Mouse (Mus musculus) midbrain, postnatal 0 days (tissue): ENCODE data around the gene Spats2. TPM values are rescaled to one million over a fixed set of nuclear protein-coding genes. Genes with fewer than 3 reads are reported as not detected.
A peak's percentile ranks its signal among the peaks of the same experiment; 100 is the strongest.

Source experiments
- ATAC-seq: fragments of 200-750 bp; cut with Nextera tagmentation; 2 replicates; pipeline ENCODE4 v1.8.0; 2017; ENCODE audit warnings: moderate number of reproducible peaks, mild to moderate bottlenecking, moderate TSS enrichment, moderate library complexity; ENCODE audit not compliant: low FRiP score
- DNase-seq: peaks from one replicate; pipeline ENCODE4 v3.0.0-alpha.2; 2015; ENCODE audit warnings: low spot score
- H3K27ac ChIP-seq: fragments of 300-500 bp; sonication (generic); 2 replicates; pipeline ENCODE4 v1.5.1; 2014; ENCODE audit warnings: low read depth, mild to moderate bottlenecking, low read length, mixed read lengths
- H3K27me3 ChIP-seq: fragments of 300-500 bp; sonication (generic); 2 replicates; pipeline ENCODE4 v1.6.1; 2014; ENCODE audit warnings: low read length, control low read depth, mixed read lengths; ENCODE audit not compliant: insufficient read depth
- H3K36me3 ChIP-seq: fragments of 300-500 bp; sonication (generic); 2 replicates; pipeline ENCODE4 v1.6.1; 2014; ENCODE audit warnings: low read length, control low read depth, mixed read lengths; ENCODE audit not compliant: insufficient read depth
- H3K4me1 ChIP-seq: fragments of 300-500 bp; sonication (generic); 2 replicates; pipeline ENCODE4 v1.6.1; 2014; ENCODE audit warnings: mild to moderate bottlenecking, control low read depth, antibody characterized with exemption, low read length, mixed read lengths; ENCODE audit not compliant: insufficient read depth
- H3K4me2 ChIP-seq: fragments of 300-500 bp; sonication (generic); 2 replicates; pipeline ENCODE4 v1.6.1; 2014; ENCODE audit warnings: low read depth, mild to moderate bottlenecking, low read length, mixed read lengths; ENCODE audit not compliant: poor library complexity, severe bottlenecking
- H3K4me3 ChIP-seq: fragments of 300-500 bp; sonication (generic); 2 replicates; pipeline ENCODE4 v1.5.1; 2014; ENCODE audit warnings: low read depth, mild to moderate bottlenecking, low read length, moderate library complexity
- H3K9ac ChIP-seq: fragments of 300-500 bp; sonication (generic); replicated peaks from 2 replicates; pipeline ENCODE4 v1.6.1; 2014; ENCODE audit warnings: mild to moderate bottlenecking, low read length, moderate library complexity, mixed read lengths; ENCODE audit not compliant: poor library complexity, severe bottlenecking
- H3K9me3 ChIP-seq: fragments of 300-500 bp; sonication (generic); 2 replicates; pipeline ENCODE4 v1.6.1; 2016; ENCODE audit warnings: low read length, control low read depth
- CTCF ChIP-seq: IDR thresholded peaks from 2 replicates; pipeline ENCODE4 v1.5.1; 2016; ENCODE audit warnings: antibody characterized with exemption, mild to moderate bottlenecking
- WGBS: fragments of 180-500 bp; shearing (Covaris S2); extraction: QIAGEN DNeasy Blood & Tissue Kit; methylation state at CpG from one replicate; pipeline ENCODE4 v1.1.7; 2014; 5-methylcytosine and 5-hydroxymethylcytosine counted together
- polyA plus RNA-seq: library from polyadenylated mRNA; unstranded; fragments of >200 nt; fragmentation: Nextera tagmentation; extraction: Ambion mirVana; gene quantifications from 2 replicates; pipeline ENCODE4 v1.2.1, GENCODE M21; 2015
- total RNA-seq: library from RNA; depleted of rRNA; stranded (reverse); fragments of >200 nt; gene quantifications from 2 replicates; pipeline ENCODE4 v1.2.3, GENCODE M21; 2014

Gene Spats2
- total and polyA plus RNA-seq, 2 experiments from 2014 or later: 19.5 to 31.8 TPM

GRCm38 (mm10) chr15:99083258-99083657, 42.5 kb upstream of the Spats2 start:
- Histone ChIP-seq H3K4me1 (no peaks in the 10 kb centered on the region), H3K4me3 (no peak overlapping the region), H3K9ac (no peak overlapping the region), H3K9me3 (no peaks in the 10 kb centered on the region), H3K27ac (no peak overlapping the region), H3K4me2 (no peak overlapping the region), H3K27me3 (peaks cover 24% of the 10 kb centered on the region), H3K36me3 (no peaks in the 10 kb centered on the region)
- ATAC-seq: no peak
- WGBS: 66% methylated on average over 9 of the region's 9 CpGs
- peak; percentile 77 for TF ChIP-seq CTCF
- DNase-seq: peak; percentile 66

- no peak overlapping the region for H3K9ac ChIP-seq
- no peak overlapping the region for H3K4me2 ChIP-seq
- 9% methylated on average over 11 of the region's 11 CpGs for WGBS
- peaks cover 28% of the 10 kb centered on the region for H3K27me3 ChIP-seq
- H3K4me1 ChIP-seq: no peaks in the 10 kb centered on the region
- DNase-seq: no peak
- H3K9me3 ChIP-seq: no peaks in the 10 kb centered on the region
- ATAC-seq: no peak
- no peak for TF ChIP-seq CTCF
- H3K4me3 ChIP-seq: no peak overlapping the region
- no peak overlapping the region for H3K27ac ChIP-seq
- H3K36me3 ChIP-seq: no peaks in the 10 kb centered on the region
These were observed 41.7 kb upstream of the Spats2 start for GRCm38 (mm10) chr15:99083867-99084557.

GRCm38 (mm10) chr15:99084618-99085017, 41.1 kb upstream of the Spats2 start:
- H3K9ac ChIP-seq: no peak overlapping the region
- DNase-seq (no peak), ATAC-seq (no peak)
- H3K27ac ChIP-seq: no peak overlapping the region
- no peaks in the 10 kb centered on the region for H3K4me1 ChIP-seq
- 13% methylated on average over 19 of the region's 19 CpGs for WGBS
- H3K4me2 ChIP-seq: no peak overlapping the region
- no peaks in the 10 kb centered on the region for H3K9me3 ChIP-seq
- H3K36me3 ChIP-seq: no peaks in the 10 kb centered on the region
- peaks cover 33% of the 10 kb centered on the region for H3K27me3 ChIP-seq
- TF ChIP-seq CTCF: no peak
- no peak overlapping the region for H3K4me3 ChIP-seq

GRCm38 (mm10) chr15:99085997-99086396, 39.7 kb upstream of the Spats2 start:
- Histone ChIP-seq H3K27ac (no peak overlapping the region), H3K4me1 (no peaks in the 10 kb centered on the region), H3K27me3 (peaks cover 39% of the 10 kb centered on the region), H3K4me2 (no peak overlapping the region), H3K36me3 (no peaks in the 10 kb centered on the region), H3K9ac (no peak overlapping the region), H3K9me3 (no peaks in the 10 kb centered on the region), H3K4me3 (no peak overlapping the region)
- ATAC-seq (no peak), DNase-seq (no peak)
- 69% methylated on average over 4 of the region's 4 CpGs for WGBS
- TF ChIP-seq CTCF: no peak

- Histone ChIP-seq H3K27ac (0 out of 2 replicates have a peak within 1 kb of the TSS, but pooled peaks have one; percentile 38), H3K9ac (peak within 1 kb of the TSS; percentile 42)
- 0 out of 2 replicates have a peak, but pooled peaks have one; percentile 9 for ATAC-seq
These were observed 38.3 kb upstream of the Spats2 start, which contains the start of gene C1ql4 for GRCm38 (mm10) chr15:99087253-99088075. Gene C1ql4 (minus strand): TSS chr15:99087817.

GRCm38 (mm10) chr15:99088292-99088691, 37.4 kb upstream of the Spats2 start:
- Histone ChIP-seq H3K27ac (0 out of 2 replicates have a peak overlapping the region, but pooled peaks have one; percentile 38), H3K9ac (peak overlapping the region; percentile 42), H3K9me3 (no peaks in the 10 kb centered on the region), H3K4me2 (peak overlapping the region; percentile 48), H3K4me3 (peak overlapping the region; percentile 28), H3K36me3 (no peaks in the 10 kb centered on the region), H3K27me3 (peaks cover 39% of the 10 kb centered on the region), H3K4me1 (no peaks in the 10 kb centered on the region)
- peak; percentile 82 for TF ChIP-seq CTCF
- ATAC-seq (peak; percentile 69), DNase-seq (peak; percentile 77)
- under 1% methylated on average over 27 of the region's 27 CpGs for WGBS

More at GRCm38 (mm10) chr15:99087253-99088075, 38.3 kb upstream of the Spats2 start, which contains the start of gene C1ql4:
- no peaks in the 10 kb centered on the region for H3K9me3 ChIP-seq
- H3K4me1 ChIP-seq: no peaks in the 10 kb centered on the region
- H3K4me2 ChIP-seq: peak within 1 kb of the TSS; percentile 48
- H3K4me3 ChIP-seq: peak within 1 kb of the TSS; percentile 28
- whole genome bisulfite sequencing: 8% methylated on average over 51 of the region's 60 CpGs
- H3K36me3 ChIP-seq: no peaks in the 10 kb centered on the region
- no peak for DNase-seq
- TF ChIP-seq CTCF: peak; percentile 49
- peaks cover 39% of the 10 kb centered on the region for H3K27me3 ChIP-seq
